Comparison of ENCODE assay signal across 7 mouse cellular contexts in genomic region chr12:103425016-103425728, GRCm38 (mm10). TPM values are rescaled to one million over a fixed set of nuclear protein-coding genes. Genes with fewer than 3 reads are reported as not detected.
DNase-seq lines count a peak whose midpoint lies in the region; ATAC-seq lines count a peak whose summit lies in the region.

No protein-coding gene starts in this region.

- H3K27ac ChIP-seq in lung, embryonic 15.5 days = 0 out of 2 replicates have a peak overlapping the region, but pooled peaks have one; percentile 11
- no peak overlapping the region for H3K27ac ChIP-seq in embryonic facial prominence, embryonic 12.5 days
- peak overlapping the region; percentile 63 for H3K27ac ChIP-seq in hindbrain, embryonic 13.5 days
- H3K27ac ChIP-seq in midbrain, embryonic 12.5 days (replicated peaks) = no peak overlapping the region

- no peak for ATAC-seq in lung, embryonic 15.5 days (ENCODE audit: borderline replicate concordance, extremely low read depth, low FRiP score, low TSS enrichment)
- ATAC-seq in embryonic facial prominence, embryonic 12.5 days (ENCODE audit: insufficient number of reproducible peaks, insufficient read depth, low FRiP score, low TSS enrichment) = no peak
- peak; percentile 69 for ATAC-seq in hindbrain, embryonic 13.5 days (ENCODE audit: low FRiP score)
- no peak for ATAC-seq in midbrain, embryonic 12.5 days (ENCODE audit: low FRiP score, low read depth)

- DNase-seq in lung, postnatal 14 days = no peak
- DNase-seq in urinary bladder, postnatal 4 days (ENCODE audit: low spot score in 2 of 2) = no peak
- DNase-seq in natural killer cell, adult 2 months (ENCODE audit: low spot score in 2 of 2) = no peak

- H3K36me3 ChIP-seq in lung, embryonic 15.5 days = peaks cover 13% of the 10 kb centered on the region; the same call in 1 of the 2 replicates
- H3K36me3 ChIP-seq in embryonic facial prominence, embryonic 12.5 days = peaks cover 10% of the 10 kb centered on the region
- H3K36me3 ChIP-seq in hindbrain, embryonic 13.5 days = peaks cover 11% of the 10 kb centered on the region
- peaks cover 22% of the 10 kb centered on the region for H3K36me3 ChIP-seq in midbrain, embryonic 12.5 days

- peak overlapping the region; percentile 79 for H3K4me2 ChIP-seq in lung, embryonic 15.5 days
- H3K4me2 ChIP-seq in embryonic facial prominence, embryonic 12.5 days (replicated peaks) = peak overlapping the region; percentile 84
- peak overlapping the region; percentile 89 for H3K4me2 ChIP-seq in hindbrain, embryonic 13.5 days
- H3K4me2 ChIP-seq in midbrain, embryonic 12.5 days (replicated peaks) = peak overlapping the region; percentile 93

- peak overlapping the region; percentile 80 for H3K4me3 ChIP-seq in lung, embryonic 15.5 days
- H3K4me3 ChIP-seq in embryonic facial prominence, embryonic 12.5 days = peak overlapping the region; percentile 82
- peak overlapping the region; percentile 78 for H3K4me3 ChIP-seq in hindbrain, embryonic 13.5 days
- H3K4me3 ChIP-seq in midbrain, embryonic 12.5 days = peak overlapping the region; percentile 95

- H3K4me1 ChIP-seq in lung, embryonic 15.5 days = peaks cover 30% of the 10 kb centered on the region
- H3K4me1 ChIP-seq in embryonic facial prominence, embryonic 12.5 days = peaks cover 29% of the 10 kb centered on the region
- H3K4me1 ChIP-seq in hindbrain, embryonic 13.5 days (replicated peaks) = peaks cover 40% of the 10 kb centered on the region
- H3K4me1 ChIP-seq in midbrain, embryonic 12.5 days = peaks cover 33% of the 10 kb centered on the region

- H3K9ac ChIP-seq in lung, embryonic 15.5 days = peak overlapping the region; percentile 74
- H3K9ac ChIP-seq in embryonic facial prominence, embryonic 12.5 days = peak overlapping the region; percentile 75
- H3K9ac ChIP-seq in hindbrain, embryonic 13.5 days = peak overlapping the region; percentile 89
- peak overlapping the region; percentile 89 for H3K9ac ChIP-seq in midbrain, embryonic 12.5 days (replicated peaks)

- 10% methylated on average over 33 of the region's 33 CpGs for WGBS in lung, embryonic 15.5 days
- WGBS in embryonic facial prominence, embryonic 12.5 days = 9% methylated on average over 33 of the region's 33 CpGs
- 11% methylated on average over 33 of the region's 33 CpGs for WGBS in hindbrain, embryonic 13.5 days
- 10% methylated on average over 33 of the region's 33 CpGs for WGBS in midbrain, embryonic 12.5 days

- no peaks in the 10 kb centered on the region for H3K27me3 ChIP-seq in lung, embryonic 15.5 days
- H3K27me3 ChIP-seq in embryonic facial prominence, embryonic 12.5 days = no peaks in the 10 kb centered on the region
- H3K27me3 ChIP-seq in hindbrain, embryonic 13.5 days = no peaks in the 10 kb centered on the region
- H3K27me3 ChIP-seq in midbrain, embryonic 12.5 days = no peaks in the 10 kb centered on the region

- no peaks in the 10 kb centered on the region for H3K9me3 ChIP-seq in lung, embryonic 15.5 days
- no peaks in the 10 kb centered on the region for H3K9me3 ChIP-seq in embryonic facial prominence, embryonic 12.5 days
- no peaks in the 10 kb centered on the region for H3K9me3 ChIP-seq in hindbrain, embryonic 13.5 days
- no peaks in the 10 kb centered on the region for H3K9me3 ChIP-seq in midbrain, embryonic 12.5 days

RNA-seq across cellular contexts. Expression of gene Ddx24, which starts 0.5 kb away (rescaled TPM):
- 76.7 and 83.1 TPM in 2 replicates for polyA plus RNA-seq in lung, embryonic 15.5 days (2015; fragmentation: Nextera tagmentation; extraction: Ambion mirVana)
- polyA plus RNA-seq in embryonic facial prominence, embryonic 12.5 days (2016; fragmentation: Nextera tagmentation; extraction: Ambion mirVana) = 109 and 121 TPM in 2 replicates
- polyA plus RNA-seq in hindbrain, embryonic 13.5 days (2015; fragmentation: Nextera tagmentation; extraction: Ambion mirVana) = 173 and 174 TPM in 2 replicates
- 119 and 124 TPM in 2 replicates for polyA plus RNA-seq in midbrain, embryonic 12.5 days (2016; fragmentation: Nextera tagmentation; extraction: Ambion mirVana)

RNA-seq across cellular contexts. Expression of gene Ifi27, which starts 8.8 kb away (rescaled TPM):
- polyA plus RNA-seq in lung, embryonic 15.5 days (2015; fragmentation: Nextera tagmentation; extraction: Ambion mirVana) = 45.6 and 51.1 TPM in 2 replicates
- polyA plus RNA-seq in embryonic facial prominence, embryonic 12.5 days (2016; fragmentation: Nextera tagmentation; extraction: Ambion mirVana) = 9.9 and 12.1 TPM in 2 replicates
- polyA plus RNA-seq in hindbrain, embryonic 13.5 days (2015; fragmentation: Nextera tagmentation; extraction: Ambion mirVana) = 9.3 and 12.6 TPM in 2 replicates
- polyA plus RNA-seq in midbrain, embryonic 12.5 days (2016; fragmentation: Nextera tagmentation; extraction: Ambion mirVana) = 4.2 and 10.4 TPM in 2 replicates

RNA-seq across cellular contexts. Expression of gene 9330161L09Rik, which starts 17.6 kb away (rescaled TPM):
- polyA plus RNA-seq in lung, embryonic 15.5 days (2015; fragmentation: Nextera tagmentation; extraction: Ambion mirVana) = 0.16 TPM in 1 of 2 replicates, not detected in the other
- 0.38 and 0.49 TPM in 2 replicates for polyA plus RNA-seq in embryonic facial prominence, embryonic 12.5 days (2016; fragmentation: Nextera tagmentation; extraction: Ambion mirVana)
- 0.78 and 0.92 TPM in 2 replicates for polyA plus RNA-seq in hindbrain, embryonic 13.5 days (2015; fragmentation: Nextera tagmentation; extraction: Ambion mirVana)
- polyA plus RNA-seq in midbrain, embryonic 12.5 days (2016; fragmentation: Nextera tagmentation; extraction: Ambion mirVana) = 0.96 and 1.2 TPM in 2 replicates

RNA-seq across cellular contexts. Expression of gene Ifi27l2a, which starts 18.3 kb away (rescaled TPM):
- polyA plus RNA-seq in lung, embryonic 15.5 days (2015; fragmentation: Nextera tagmentation; extraction: Ambion mirVana) = 10.5 and 13.5 TPM in 2 replicates
- 1.7 and 2.0 TPM in 2 replicates for polyA plus RNA-seq in embryonic facial prominence, embryonic 12.5 days (2016; fragmentation: Nextera tagmentation; extraction: Ambion mirVana)
- polyA plus RNA-seq in hindbrain, embryonic 13.5 days (2015; fragmentation: Nextera tagmentation; extraction: Ambion mirVana) = 4.2 and 4.6 TPM in 2 replicates
- polyA plus RNA-seq in midbrain, embryonic 12.5 days (2016; fragmentation: Nextera tagmentation; extraction: Ambion mirVana) = 4.4 and 5.1 TPM in 2 replicates

RNA-seq across cellular contexts. Expression of gene Ifi27l2b, which starts 31.9 kb away (rescaled TPM):
- polyA plus RNA-seq in lung, embryonic 15.5 days (2015; fragmentation: Nextera tagmentation; extraction: Ambion mirVana) = not detected in 2 replicates
- polyA plus RNA-seq in embryonic facial prominence, embryonic 12.5 days (2016; fragmentation: Nextera tagmentation; extraction: Ambion mirVana) = not detected in 2 replicates
- not detected in 2 replicates for polyA plus RNA-seq in hindbrain, embryonic 13.5 days (2015; fragmentation: Nextera tagmentation; extraction: Ambion mirVana)
- polyA plus RNA-seq in midbrain, embryonic 12.5 days (2016; fragmentation: Nextera tagmentation; extraction: Ambion mirVana) = not detected in 2 replicates

Comparison
In these comparisons a context has a peak if more than half of its experiments do, and no peak if none do; other contexts are left out.
1. H3K27ac ChIP-seq: peak in lung, embryonic 15.5 days (single experiment) and hindbrain, embryonic 13.5 days (single experiment); none in embryonic facial prominence, embryonic 12.5 days (single experiment) and midbrain, embryonic 12.5 days (single experiment).
2. Peak in every context shown above with its lines, with median percentiles within 50 percentile points of each other: H3K4me2 ChIP-seq, H3K4me3 ChIP-seq and H3K9ac ChIP-seq.